Mouse (Mus musculus): Measurements from ENCODE around the gene Matn3. TPM values are rescaled to one million over a fixed set of nuclear protein-coding genes. Genes with fewer than 3 reads are reported as not detected.

Gene Matn3
- polyA plus RNA-seq, 1 experiment: 0.04 TPM

DNA sequence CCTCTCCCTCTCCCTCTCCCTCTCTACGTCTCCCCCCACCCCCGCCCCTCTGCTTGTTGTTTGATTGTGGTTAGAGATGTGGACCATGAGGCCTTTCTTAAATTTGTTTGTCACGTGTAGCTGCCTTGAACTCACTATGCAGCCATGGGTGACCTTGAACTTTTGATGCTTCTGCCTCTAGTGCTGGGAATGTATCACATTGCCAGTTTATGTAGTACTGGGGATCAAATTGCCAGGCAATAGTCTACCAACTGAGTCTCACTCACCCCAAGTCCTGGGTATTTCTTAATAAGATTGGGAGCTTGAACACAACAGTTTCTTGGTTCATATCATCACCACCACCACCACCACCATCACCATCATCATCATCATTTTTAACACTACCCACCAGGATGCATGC is 73.3 kb downstream of the Matn3 start:
- Histone ChIP-seq H3K4me3 (ENCODE audit: extremely low read depth, insufficient read depth, insufficient read length) (no peak overlapping the region), H3K27ac (ENCODE audit: insufficient read depth, low read length) (no peak overlapping the region), H3K27me3 (ENCODE audit: control insufficient read depth, insufficient read depth, low read length) (no peaks in the 10 kb centered on the region), H3K4me1 (ENCODE audit: control insufficient read depth, insufficient read depth, insufficient read length) (no peaks in the 10 kb centered on the region), H3K36me3 (ENCODE audit: control insufficient read depth, insufficient read depth, low read length) (no peaks in the 10 kb centered on the region)
- WGBS: 77% methylated on average over 2 of the region's 3 CpGs
- no peak for DNase-seq (ENCODE audit: low read depth in 1 of 2, low spot score in 2 of 2)
- no peak for TF ChIP-seq CTCF (IDR thresholded peaks at IDR 0.05; ENCODE audit: extremely low read depth, insufficient read depth, insufficient read length, insufficient replicate concordance)
- no peak for TF ChIP-seq POLR2A (IDR thresholded peaks at IDR 0.05; ENCODE audit: low read depth, low read length)

Other genes with a start within 250 kb of the Matn3 start
- 12.9 and 14.6 TPM in 2 replicates for gene Sdc1, start 176.6 kb upstream of the Matn3 start, polyA plus RNA-seq (2012; rRNA removed)
- 81.9 and 88.2 TPM in 2 replicates for gene Laptm4a, start 26.3 kb upstream of the Matn3 start, polyA plus RNA-seq (2012; rRNA removed)
- 0.32 and 0.36 TPM in 2 replicates for gene Wdr35, start 26.0 kb downstream of the Matn3 start, polyA plus RNA-seq (2012; rRNA removed)
- gene Ttc32, start 82.1 kb downstream of the Matn3 start, polyA plus RNA-seq (2012; rRNA removed): 7.1 and 7.7 TPM in 2 replicates

All from spleen, adult 2 months (tissue).